Mouse (Mus musculus) bone marrow macrophage, adult 2 months (primary cell): ENCODE results near the gene Gpr4. TPM values are rescaled to one million over a fixed set of nuclear protein-coding genes. Genes with fewer than 3 reads are reported as not detected.
A peak's percentile ranks its signal among the peaks of the same experiment; 100 is the strongest.

ENCODE experiments used
- H3K27ac ChIP-seq: 2 replicates; pipeline ENCODE4 v1.5.1; 2012; ENCODE audit warnings: low read depth, low read length; ENCODE audit not compliant: insufficient read depth
- H3K4me1 ChIP-seq: 2 replicates; pipeline ENCODE4 v1.6.1; 2012; ENCODE audit warnings: low read length; ENCODE audit not compliant: control insufficient read depth, insufficient read depth
- H3K4me3 ChIP-seq: 2 replicates; pipeline ENCODE4 v1.5.1; 2012; ENCODE audit warnings: mild to moderate bottlenecking, low read length, moderate library complexity; ENCODE audit not compliant: insufficient read depth
- CTCF ChIP-seq: IDR thresholded peaks from 2 replicates; pipeline ENCODE4 v1.5.1; 2012; ENCODE audit warnings: low read depth, mild to moderate bottlenecking, low read length, moderate library complexity
- POLR2A ChIP-seq: IDR thresholded peaks from 2 replicates; pipeline ENCODE4 v1.6.1; 2012; ENCODE audit warnings: mild to moderate bottlenecking, low read depth, low read length, borderline replicate concordance
- polyA plus RNA-seq: library from polyadenylated mRNA; stranded (reverse); fragments of >200 nt; gene quantifications from 2 replicates; pipeline ENCODE4 v1.2.4, GENCODE M21; 2012; ENCODE audit not compliant: missing spikeins, insufficient read depth, insufficient read length

Gene Gpr4
- polyA plus RNA-seq, 1 experiment = not detected

DNA sequence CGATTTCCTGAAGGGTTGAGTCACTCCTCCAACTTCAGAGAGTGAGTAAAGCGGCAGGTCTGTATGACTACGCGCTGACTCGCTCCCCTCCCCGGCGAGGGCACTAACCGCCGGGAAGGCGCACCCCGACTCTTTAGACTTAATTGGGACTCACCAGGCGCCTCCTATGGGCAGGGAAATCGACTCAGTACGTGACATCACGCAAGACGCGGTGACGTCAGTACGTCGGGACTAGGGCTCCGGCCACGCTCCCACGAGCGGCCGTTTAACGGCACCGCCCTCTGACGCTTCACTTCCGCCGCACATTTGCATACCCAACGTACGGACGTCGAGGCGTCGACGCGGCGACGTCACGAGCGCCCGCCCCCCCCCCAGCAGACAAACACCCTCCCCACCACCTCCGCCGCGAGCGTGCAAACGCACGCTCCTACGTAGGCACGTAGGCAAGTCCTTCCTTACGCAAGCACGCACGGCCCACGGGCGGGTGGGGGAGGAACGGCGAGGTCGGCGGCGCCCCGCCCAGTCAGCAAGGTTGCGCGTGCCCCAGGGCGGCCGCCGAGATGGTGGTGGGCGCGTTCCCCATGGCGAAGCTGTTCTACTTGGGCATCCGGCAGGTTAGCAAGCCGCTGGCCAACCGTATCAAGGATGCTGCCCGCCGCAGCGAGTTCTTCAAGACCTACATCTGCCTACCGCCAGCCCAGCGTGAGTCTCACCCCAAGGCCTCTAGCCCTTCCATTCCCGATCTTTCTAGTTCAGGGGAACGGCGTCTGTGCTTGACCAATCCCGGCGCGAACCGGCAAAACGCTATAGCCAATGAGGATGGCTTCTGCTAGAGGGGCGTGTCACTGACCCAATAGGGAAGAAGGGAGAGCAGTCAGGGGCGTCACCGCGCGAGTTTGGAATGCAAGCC, 15.8 kb downstream of the Gpr4 start, which contains the start of gene Opa3:
TSS of gene Opa3 (plus strand) at position 452 of the 910 bp plus-strand sequence.
- TF ChIP-seq POLR2A (peak; percentile 46; the same call in 1 of the 2 replicates), CTCF (no peak)
- H3K4me3 ChIP-seq = peak within 1 kb of the TSS; percentile 82
- H3K4me1 ChIP-seq = peaks cover 20% of the 10 kb centered on the region
- H3K27ac ChIP-seq = peak within 1 kb of the TSS; percentile 94

DNA sequence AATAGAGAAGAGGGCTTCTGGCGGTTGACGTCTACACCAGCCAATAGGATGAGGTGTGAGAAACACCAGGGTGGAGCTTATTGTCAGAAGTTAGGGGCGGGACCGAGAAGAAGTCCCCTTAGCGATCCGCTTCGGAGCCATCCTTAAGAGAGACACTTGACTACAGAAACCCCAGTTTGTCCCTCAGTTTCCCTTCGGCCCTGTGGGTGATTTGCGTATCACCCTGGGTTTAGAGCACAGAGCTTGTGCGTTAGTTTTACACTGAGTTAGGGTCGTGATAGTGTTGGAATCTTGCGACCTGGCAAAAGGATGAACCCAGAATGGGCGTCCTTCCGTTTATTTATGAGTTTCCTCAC, 16.4 kb downstream of the Gpr4 start:
- H3K4me3 ChIP-seq = peak overlapping the region; percentile 65
- H3K4me1 ChIP-seq = peaks cover 20% of the 10 kb centered on the region
- TF ChIP-seq CTCF (no peak), POLR2A (no peak)
- peak overlapping the region; percentile 45 for H3K27ac ChIP-seq

DNA sequence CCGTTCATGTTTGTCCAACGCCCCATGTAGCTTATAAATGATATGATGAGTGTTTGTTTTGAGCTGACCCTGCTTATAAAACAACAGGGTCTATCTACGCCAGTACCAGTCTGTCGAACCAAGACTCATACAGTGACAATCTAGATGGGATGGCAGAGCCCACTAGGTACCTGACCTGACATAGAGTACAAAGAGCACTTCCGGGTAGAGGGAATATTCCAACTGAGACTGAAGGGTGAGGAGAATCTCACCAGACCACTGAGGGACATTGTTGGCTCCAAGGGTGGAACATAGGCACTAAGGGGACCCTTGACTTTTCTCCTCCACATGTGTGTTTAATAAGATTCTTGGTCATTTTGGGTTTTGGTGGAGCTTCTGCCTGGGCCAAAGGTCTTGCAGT, 17.1 kb downstream of the Gpr4 start:
- Histone ChIP-seq H3K27ac (peak overlapping the region; percentile 45), H3K4me3 (peak overlapping the region; percentile 65), H3K4me1 (peaks cover 20% of the 10 kb centered on the region)
- no peak for TF ChIP-seq POLR2A
- no peak for TF ChIP-seq CTCF

DNA sequence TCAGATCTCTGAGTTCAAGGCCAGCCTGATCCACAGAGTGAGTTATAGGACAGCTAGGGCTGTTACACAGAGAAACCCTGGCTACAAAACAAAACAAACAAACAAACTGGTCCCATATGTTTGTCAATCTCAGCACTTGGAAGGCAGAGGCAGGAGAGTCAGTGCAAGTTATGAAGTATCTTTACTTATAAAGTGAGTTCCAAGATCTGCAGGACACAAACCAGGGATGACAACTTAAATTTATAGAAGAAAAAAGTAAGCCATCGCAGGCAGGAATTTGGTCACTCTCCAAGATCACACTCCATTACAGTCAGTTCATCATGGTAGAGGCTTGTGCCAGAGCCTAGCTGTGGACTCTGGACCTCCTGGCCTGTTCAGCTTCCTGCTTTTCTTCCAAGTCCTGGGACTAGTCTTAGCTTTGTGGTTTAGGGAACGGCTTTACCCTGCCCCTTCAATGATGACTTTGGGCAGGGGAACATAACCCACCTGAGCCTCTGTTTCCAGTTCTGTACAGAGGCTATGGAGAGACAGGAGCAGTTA, 17.8 kb downstream of the Gpr4 start:
- H3K27ac ChIP-seq = no peak overlapping the region
- H3K4me1 ChIP-seq = peaks cover 26% of the 10 kb centered on the region
- 0 out of 2 replicates have a peak overlapping the region, but pooled peaks have one; percentile 65 for H3K4me3 ChIP-seq
- TF ChIP-seq POLR2A (no peak), CTCF (no peak)

DNA sequence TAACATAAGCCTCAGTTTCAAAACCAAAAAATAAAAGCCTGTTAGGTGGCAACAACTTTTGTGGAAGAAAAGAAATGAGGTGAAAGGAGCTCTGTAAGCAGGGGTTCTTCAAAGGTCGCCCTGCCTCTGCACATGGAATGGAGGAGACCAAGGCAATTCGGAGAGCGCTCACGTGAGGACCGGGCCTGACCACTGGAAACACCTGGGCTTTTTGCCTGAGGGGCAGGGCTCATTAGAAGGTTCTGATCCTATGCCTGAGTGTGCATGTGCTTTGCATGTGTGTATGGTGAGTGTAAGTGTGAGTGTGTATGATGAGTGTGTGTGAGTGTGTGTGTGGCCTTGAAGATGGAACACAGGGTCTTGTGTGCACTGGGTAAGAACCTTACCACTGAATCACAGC, 18.6 kb downstream of the Gpr4 start:
- TF ChIP-seq CTCF (no peak), POLR2A (no peak)
- Histone ChIP-seq H3K4me1 (peaks cover 32% of the 10 kb centered on the region), H3K27ac (no peak overlapping the region), H3K4me3 (no peak overlapping the region)

DNA sequence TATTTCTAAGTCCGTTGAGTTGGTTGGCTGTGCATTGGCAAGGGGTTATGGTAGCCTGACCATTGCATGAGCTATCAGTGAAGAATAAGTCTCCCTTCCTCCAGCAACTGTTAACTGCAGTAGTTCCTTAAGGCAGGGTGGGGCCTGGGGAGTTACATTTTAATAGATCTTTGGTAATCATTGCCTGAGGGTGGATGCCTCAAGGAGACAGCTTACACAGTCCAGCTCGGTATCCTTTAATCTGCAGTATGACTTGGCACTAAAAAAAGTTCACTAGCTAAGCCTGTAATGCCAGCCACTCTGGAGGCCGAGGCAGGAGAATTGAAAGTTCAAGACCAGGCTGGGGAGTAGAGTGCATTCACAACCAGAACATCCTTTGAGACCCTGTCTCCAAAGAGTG, 19.5 kb downstream of the Gpr4 start:
- TF ChIP-seq CTCF = no peak
- no peak for TF ChIP-seq POLR2A
- H3K27ac ChIP-seq = no peak overlapping the region
- H3K4me1 ChIP-seq = peaks cover 32% of the 10 kb centered on the region
- no peak overlapping the region for H3K4me3 ChIP-seq

DNA sequence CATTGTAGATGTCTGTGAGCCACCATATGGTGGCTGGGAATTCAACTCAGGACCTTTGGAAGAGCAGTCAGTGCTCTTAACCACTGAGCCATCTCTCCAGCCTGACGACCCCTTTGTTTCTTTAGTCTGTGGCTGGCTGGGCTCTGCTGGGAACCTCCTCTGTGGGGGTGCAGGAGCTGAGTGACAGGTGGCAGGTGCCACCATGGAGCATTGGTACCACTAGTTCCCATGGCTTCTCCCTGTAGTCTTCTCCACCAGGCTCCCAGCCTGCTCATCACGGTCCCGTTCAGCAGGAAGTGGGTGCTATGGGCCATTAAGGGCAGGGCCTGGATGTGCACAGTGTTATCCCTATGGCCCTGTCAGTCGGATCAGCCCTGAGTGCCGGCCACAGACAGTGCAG, 22.3 kb downstream of the Gpr4 start:
- no peak for TF ChIP-seq CTCF
- no peak for TF ChIP-seq POLR2A
- H3K4me3 ChIP-seq = no peak overlapping the region
- peak overlapping the region; percentile 7; the same call in 1 of the 2 replicates for H3K27ac ChIP-seq
- H3K4me1 ChIP-seq = peaks cover 33% of the 10 kb centered on the region

DNA sequence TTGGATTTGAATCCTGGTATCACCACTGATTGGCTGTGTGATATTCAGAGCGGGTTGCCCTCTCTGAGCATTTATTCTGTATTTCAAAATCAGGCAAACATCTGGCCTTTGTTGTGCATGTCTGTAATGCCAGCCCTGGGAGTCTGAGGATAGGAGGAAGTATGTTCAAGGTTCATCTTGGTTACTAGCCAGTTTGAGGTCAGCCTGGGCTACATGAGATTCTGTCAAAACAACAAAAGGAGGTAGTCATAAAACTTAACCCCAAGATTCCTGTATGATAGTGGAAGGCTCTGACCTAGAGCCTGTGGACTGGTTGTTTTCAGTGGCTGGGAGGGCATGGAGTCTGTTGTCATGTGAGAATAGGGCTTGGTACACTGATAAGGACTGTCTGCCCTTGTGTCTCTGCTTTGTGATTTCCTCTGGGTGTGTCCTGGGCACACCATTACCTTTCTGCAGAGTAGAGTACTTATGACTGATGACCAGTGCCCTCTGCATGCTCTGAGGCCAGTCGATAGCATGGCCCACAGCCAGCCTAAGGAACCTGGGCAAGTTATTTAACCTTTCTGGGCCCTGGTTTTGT, 22.8 kb downstream of the Gpr4 start:
- peaks cover 30% of the 10 kb centered on the region for H3K4me1 ChIP-seq
- no peak overlapping the region for H3K4me3 ChIP-seq
- H3K27ac ChIP-seq = peak overlapping the region; percentile 7; the same call in 1 of the 2 replicates
- TF ChIP-seq POLR2A (no peak), CTCF (no peak)

DNA sequence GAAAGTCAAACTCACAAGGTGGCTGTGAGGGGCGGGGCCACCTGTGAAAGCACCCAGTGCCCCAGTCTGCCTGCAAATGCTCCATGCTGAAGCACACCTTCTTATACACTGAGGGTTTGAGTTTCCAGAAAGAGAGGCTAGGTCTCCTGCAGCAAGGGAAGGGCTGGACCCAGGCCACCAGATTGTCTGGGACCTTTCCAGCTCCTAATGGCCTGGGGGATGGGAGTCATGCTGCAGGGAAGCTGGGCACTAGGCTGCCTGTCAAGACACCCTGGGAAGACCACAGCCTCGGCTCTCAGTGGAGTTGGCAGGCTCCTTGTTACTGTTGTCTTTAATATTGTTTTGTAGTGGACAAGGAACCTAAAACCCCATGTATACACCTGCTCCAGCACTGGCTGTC, 24.1 kb downstream of the Gpr4 start:
- no peak for TF ChIP-seq CTCF
- no peak for TF ChIP-seq POLR2A
- H3K4me1 ChIP-seq = peaks cover 27% of the 10 kb centered on the region
- no peak overlapping the region for H3K4me3 ChIP-seq
- H3K27ac ChIP-seq = no peak overlapping the region

DNA sequence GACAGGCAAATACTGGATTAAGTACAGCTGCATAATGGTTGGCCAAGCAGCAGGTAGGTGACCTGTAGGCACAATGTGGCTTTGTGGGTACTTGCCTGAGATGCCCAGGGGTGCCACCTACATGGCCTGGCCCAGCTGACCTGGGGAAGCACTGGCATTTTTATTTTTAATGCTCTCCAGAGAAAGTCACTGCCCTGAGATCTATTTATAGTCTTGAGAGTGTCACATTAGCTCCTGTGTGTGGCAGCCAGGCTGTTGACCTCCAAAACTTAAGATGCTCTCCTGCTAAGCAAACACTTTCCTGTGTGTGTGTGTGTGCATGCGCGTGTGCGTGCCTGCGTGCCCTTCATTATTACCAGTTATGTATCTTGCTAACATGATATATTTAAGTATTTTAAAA, 26.0 kb downstream of the Gpr4 start:
- no peak overlapping the region for H3K4me3 ChIP-seq
- TF ChIP-seq POLR2A (no peak), CTCF (no peak)
- H3K4me1 ChIP-seq = peaks cover 22% of the 10 kb centered on the region
- H3K27ac ChIP-seq = no peak overlapping the region
